Mouse (Mus musculus) liver, adult (tissue): ENCODE measurements around the gene Cyp2c68.
A peak's percentile ranks its signal among the peaks of the same experiment; 100 is the strongest.

Source experiments
- GATA4 ChIP-seq: IDR thresholded peaks from 2 replicates; pipeline ENCODE4 v1.6.1; 2014; ENCODE audit warnings: mild to moderate bottlenecking, low read length; ENCODE audit not compliant: insufficient replicate concordance

Gene Cyp2c68

DNA sequence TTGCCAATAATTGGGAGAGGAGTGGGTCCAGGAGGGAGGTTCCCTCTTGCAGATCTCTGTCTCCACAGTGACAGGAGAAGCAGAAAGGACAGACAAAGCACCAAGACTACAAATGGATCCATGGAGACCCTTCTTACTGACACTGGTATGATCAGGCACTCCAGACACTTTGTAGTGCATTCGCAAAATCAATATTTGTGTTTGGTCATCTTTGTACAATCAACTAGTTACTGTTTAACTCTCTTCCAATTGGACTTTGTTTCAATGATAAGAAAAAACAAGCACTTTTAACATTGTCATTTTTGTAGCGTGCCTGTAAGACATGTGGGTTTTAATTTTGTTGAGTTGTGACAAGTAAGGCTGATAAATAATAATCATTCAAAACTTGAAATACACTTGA is at the start of gene Cyp2c68:
Gene Cyp2c68, minus strand, starts transcription at position 135 of the 400 bp plus-strand sequence.
- TF ChIP-seq GATA4 = peak; percentile 50; the same call in 1 of the 2 replicates

DNA sequence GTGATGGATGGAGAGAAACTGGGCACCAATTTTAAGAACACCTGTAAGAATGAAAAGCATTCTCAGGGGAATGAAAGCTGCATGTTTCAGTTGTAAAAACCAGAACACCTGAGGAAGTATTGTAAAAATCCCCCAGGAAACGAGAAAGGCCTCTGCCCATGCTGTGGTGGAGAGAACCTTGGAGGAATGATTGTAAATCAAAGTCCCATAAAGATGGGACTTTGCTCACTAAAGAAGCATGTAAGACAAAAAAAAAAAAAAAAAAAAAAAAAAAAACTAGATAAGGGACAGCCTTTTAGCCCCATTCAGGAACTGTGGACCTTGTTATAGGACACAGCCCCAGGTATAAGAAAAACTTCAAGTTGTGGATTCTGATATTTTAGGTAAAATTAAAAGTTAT is 4.5 kb upstream of the Cyp2c68 start:
- no peak for TF ChIP-seq GATA4

- no peak for TF ChIP-seq GATA4
Observed at GRCm38 (mm10) chr19:39652381-39652780, 88.5 kb downstream of the Cyp2c68 start.

DNA sequence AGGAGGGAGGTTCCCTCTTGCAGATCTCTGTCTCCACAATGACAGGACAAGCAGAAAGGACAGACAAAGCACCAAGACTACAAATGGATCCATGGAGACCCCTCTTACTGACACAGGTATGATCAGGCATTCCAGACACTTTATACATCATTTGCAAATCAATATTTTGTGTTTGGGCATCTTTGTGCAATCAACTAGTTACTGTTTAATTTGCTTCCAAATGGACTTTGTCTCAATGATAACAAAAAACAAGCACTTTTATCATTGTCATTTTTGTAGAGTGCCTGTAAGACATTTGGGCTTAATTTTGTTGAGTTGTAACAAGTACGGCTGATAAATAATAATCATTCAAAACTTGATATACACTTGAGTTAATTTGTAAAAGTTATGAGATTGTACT is 91.9 kb downstream of the Cyp2c68 start, which contains the start of gene Cyp2c67:
Gene Cyp2c67, minus strand, starts transcription at position 114 of the 400 bp plus-strand sequence.
- TF ChIP-seq GATA4 = peak; percentile 76

DNA sequence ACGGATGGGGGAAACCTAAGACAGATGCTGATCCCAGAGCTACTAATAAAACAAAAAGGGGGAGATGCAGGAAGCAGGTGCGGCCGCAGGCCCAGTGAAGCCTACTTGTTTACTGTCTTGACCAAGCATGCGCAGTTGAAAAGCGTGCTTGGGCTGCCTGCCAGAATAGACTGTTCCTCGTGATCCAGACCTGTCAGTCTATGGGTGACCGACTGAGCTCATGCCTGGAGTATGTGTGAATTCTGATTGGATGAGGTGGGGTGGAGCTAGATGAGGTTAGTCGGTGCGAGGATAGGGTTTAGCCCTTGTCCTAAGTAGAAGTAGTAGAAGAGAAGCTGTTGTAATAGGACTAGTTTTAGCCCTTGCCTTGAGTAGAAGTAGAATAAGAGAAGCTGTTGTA is 93.3 kb downstream of the Cyp2c68 start:
- TF ChIP-seq GATA4 = no peak
